Mouse (Mus musculus) neural tube, embryonic 13.5 days (tissue): ENCODE data around the gene Slc12a9. TPM values are rescaled to one million over a fixed set of nuclear protein-coding genes. Genes with fewer than 3 reads are reported as not detected.

ENCODE experiments used
- ATAC-seq: fragments of 200-750 bp; cut with Nextera tagmentation; 2 replicates; pipeline ENCODE4 v1.8.0; 2017; ENCODE audit warnings: low read depth, mild to moderate bottlenecking, moderate TSS enrichment, moderate library complexity
- H3K27ac ChIP-seq: fragments of 300-500 bp; sonication (generic); replicated peaks from 2 replicates; pipeline ENCODE4 v1.5.1; 2015; ENCODE audit warnings: moderate library complexity, mild to moderate bottlenecking, inconsistent platforms
- H3K27me3 ChIP-seq: fragments of 300-500 bp; sonication (generic); 2 replicates; pipeline ENCODE4 v1.6.1; 2015; ENCODE audit warnings: mild to moderate bottlenecking, inconsistent platforms
- H3K36me3 ChIP-seq: fragments of 300-500 bp; sonication (generic); 2 replicates; pipeline ENCODE4 v1.6.1; 2015; ENCODE audit warnings: mild to moderate bottlenecking, inconsistent platforms
- H3K4me1 ChIP-seq: fragments of 300-500 bp; sonication (generic); replicated peaks from 2 replicates; pipeline ENCODE4 v1.6.1; 2015; ENCODE audit warnings: inconsistent platforms
- H3K4me2 ChIP-seq: fragments of 300-500 bp; sonication (generic); 2 replicates; pipeline ENCODE4 v1.6.1; 2015; ENCODE audit warnings: inconsistent platforms, mild to moderate bottlenecking, moderate library complexity
- H3K4me3 ChIP-seq: fragments of 300-500 bp; sonication (generic); 2 replicates; pipeline ENCODE4 v1.5.1; 2015; ENCODE audit warnings: mild to moderate bottlenecking, inconsistent platforms
- H3K9ac ChIP-seq: fragments of 300-500 bp; sonication (generic); 2 replicates; pipeline ENCODE4 v1.6.1; 2015; ENCODE audit warnings: moderate library complexity, mild to moderate bottlenecking, inconsistent platforms
- H3K9me3 ChIP-seq: fragments of 300-500 bp; sonication (generic); 2 replicates; pipeline ENCODE4 v1.6.1; 2016; ENCODE audit warnings: inconsistent platforms
- WGBS: fragments of 180-500 bp; shearing (Covaris S2); methylation state at CpG from one replicate; pipeline ENCODE4 v1.1.7; 2015; 5-methylcytosine and 5-hydroxymethylcytosine counted together
- polyA plus RNA-seq: library from polyadenylated mRNA; unstranded; fragments of >200 nt; fragmentation: Nextera tagmentation; extraction: Ambion mirVana; gene quantifications from 2 replicates; pipeline ENCODE4 v1.2.1, GENCODE M21; 2015

The Slc12a9 gene
- polyA plus RNA-seq, 1 experiment from 2014 or later, result 27.4 TPM

- WGBS, result 24% methylated on average over 3 of the region's 3 CpGs
- Histone ChIP-seq H3K27me3 (no peaks in the 10 kb centered on the region), H3K4me2 (peak overlapping the region; percentile 85), H3K36me3 (peaks cover 61% of the 10 kb centered on the region), H3K27ac (no peak overlapping the region), H3K4me1 (peaks cover 53% of the 10 kb centered on the region), H3K9me3 (no peaks in the 10 kb centered on the region), H3K4me3 (peak overlapping the region; percentile 95), H3K9ac (peak overlapping the region; percentile 97)
- ATAC-seq, result no peak
These were observed 27.6 kb downstream of the Slc12a9 start for GRCm38 (mm10) chr5:137305822-137306221.

GRCm38 (mm10) chr5:137304816-137305215, 28.6 kb downstream of the Slc12a9 start:
- no peaks in the 10 kb centered on the region for H3K27me3 ChIP-seq
- H3K4me3 ChIP-seq, result peak overlapping the region; percentile 95
- peak overlapping the region; percentile 85 for H3K4me2 ChIP-seq
- peaks cover 61% of the 10 kb centered on the region for H3K36me3 ChIP-seq
- H3K4me1 ChIP-seq, result peaks cover 53% of the 10 kb centered on the region
- no peak overlapping the region for H3K27ac ChIP-seq
- no peak for ATAC-seq
- WGBS, result 15% methylated on average over 4 of the region's 4 CpGs
- no peaks in the 10 kb centered on the region for H3K9me3 ChIP-seq
- peak overlapping the region; percentile 97 for H3K9ac ChIP-seq

GRCm38 (mm10) chr5:137304165-137304564, 29.2 kb downstream of the Slc12a9 start:
- Histone ChIP-seq H3K36me3 (peaks cover 61% of the 10 kb centered on the region), H3K4me3 (no peak overlapping the region), H3K27ac (no peak overlapping the region), H3K4me2 (peak overlapping the region; percentile 85), H3K4me1 (peaks cover 53% of the 10 kb centered on the region), H3K9ac (peak overlapping the region; percentile 97; the same call in 1 of the 2 replicates), H3K9me3 (no peaks in the 10 kb centered on the region), H3K27me3 (no peaks in the 10 kb centered on the region)
- ATAC-seq, result no peak
- 73% methylated on average over 3 of the region's 3 CpGs for whole genome bisulfite sequencing

- Histone ChIP-seq H3K4me1 (peaks cover 53% of the 10 kb centered on the region), H3K9me3 (no peaks in the 10 kb centered on the region), H3K27ac (no peak overlapping the region), H3K27me3 (no peaks in the 10 kb centered on the region), H3K4me3 (no peak overlapping the region), H3K9ac (peak overlapping the region; percentile 97; the same call in 1 of the 2 replicates), H3K4me2 (no peak overlapping the region), H3K36me3 (peaks cover 61% of the 10 kb centered on the region)
- ATAC-seq, result no peak
- 94% methylated on average over 4 of the region's 4 CpGs for WGBS
These were observed 29.8 kb downstream of the Slc12a9 start for GRCm38 (mm10) chr5:137303609-137304008.

GRCm38 (mm10) chr5:137301253-137301652, 32.1 kb downstream of the Slc12a9 start:
- no peak for ATAC-seq
- Histone ChIP-seq H3K27me3 (no peaks in the 10 kb centered on the region), H3K4me1 (peaks cover 41% of the 10 kb centered on the region), H3K4me3 (no peak overlapping the region), H3K36me3 (peaks cover 81% of the 10 kb centered on the region), H3K4me2 (no peak overlapping the region), H3K9me3 (no peaks in the 10 kb centered on the region), H3K9ac (peak overlapping the region; percentile 8; the same call in 1 of the 2 replicates), H3K27ac (no peak overlapping the region)
- WGBS, result 78% methylated on average over 21 of the region's 21 CpGs

- Histone ChIP-seq H3K27me3 (no peaks in the 10 kb centered on the region), H3K36me3 (peaks cover 94% of the 10 kb centered on the region), H3K4me1 (peaks cover 32% of the 10 kb centered on the region), H3K9me3 (no peaks in the 10 kb centered on the region), H3K4me3 (no peak overlapping the region), H3K9ac (no peak overlapping the region), H3K27ac (no peak overlapping the region), H3K4me2 (no peak overlapping the region)
- WGBS, result 91% methylated on average over 7 of the region's 7 CpGs
- no peak for ATAC-seq
These were observed 34.2 kb downstream of the Slc12a9 start for GRCm38 (mm10) chr5:137299240-137299639.

GRCm38 (mm10) chr5:137297126-137297525, 36.3 kb downstream of the Slc12a9 start:
- no peak overlapping the region for H3K4me2 ChIP-seq
- H3K9me3 ChIP-seq, result no peaks in the 10 kb centered on the region
- H3K27ac ChIP-seq, result no peak overlapping the region
- no peak for ATAC-seq
- no peak overlapping the region for H3K4me3 ChIP-seq
- H3K9ac ChIP-seq, result no peak overlapping the region
- H3K36me3 ChIP-seq, result peaks cover 72% of the 10 kb centered on the region
- 90% methylated on average over 14 of the region's 14 CpGs for WGBS
- peaks cover 6% of the 10 kb centered on the region for H3K27me3 ChIP-seq
- H3K4me1 ChIP-seq, result peaks cover 33% of the 10 kb centered on the region

GRCm38 (mm10) chr5:137295712-137296111, 37.7 kb downstream of the Slc12a9 start:
- no peak for ATAC-seq
- H3K4me2 ChIP-seq, result 0 out of 2 replicates have a peak overlapping the region, but pooled peaks have one; percentile 100
- WGBS, result 94% methylated on average over 15 of the region's 15 CpGs

GRCm38 (mm10) chr5:137295296-137295695, 38.1 kb downstream of the Slc12a9 start:
- ATAC-seq, result no peak

More at GRCm38 (mm10) chr5:137295712-137296111, 37.7 kb downstream of the Slc12a9 start:
- Histone ChIP-seq H3K4me3 (no peak overlapping the region), H3K4me1 (peaks cover 27% of the 10 kb centered on the region), H3K27ac (no peak overlapping the region), H3K9ac (peak overlapping the region; percentile 82; the same call in 1 of the 2 replicates), H3K27me3 (peaks cover 19% of the 10 kb centered on the region), H3K9me3 (no peaks in the 10 kb centered on the region), H3K36me3 (peaks cover 58% of the 10 kb centered on the region)

GRCm38 (mm10) chr5:137294744-137295093, 38.7 kb downstream of the Slc12a9 start:
- Histone ChIP-seq H3K9ac (peak overlapping the region; percentile 82), H3K4me3 (peak overlapping the region; percentile 52), H3K27ac (peak overlapping the region; percentile 91), H3K4me1 (peaks cover 27% of the 10 kb centered on the region), H3K27me3 (peaks cover 29% of the 10 kb centered on the region), H3K36me3 (peaks cover 48% of the 10 kb centered on the region), H3K4me2 (peak overlapping the region; percentile 100), H3K9me3 (no peaks in the 10 kb centered on the region)
- 7% methylated on average over 18 of the region's 18 CpGs for WGBS
- peak; percentile 59 for ATAC-seq

More at GRCm38 (mm10) chr5:137295296-137295695, 38.1 kb downstream of the Slc12a9 start:
- peaks cover 54% of the 10 kb centered on the region for H3K36me3 ChIP-seq
- peaks cover 27% of the 10 kb centered on the region for H3K4me1 ChIP-seq
- peak overlapping the region; percentile 52 for H3K4me3 ChIP-seq
- peaks cover 23% of the 10 kb centered on the region for H3K27me3 ChIP-seq
- H3K27ac ChIP-seq, result peak overlapping the region; percentile 91; the same call in 1 of the 2 replicates
- peak overlapping the region; percentile 82 for H3K9ac ChIP-seq
- no peaks in the 10 kb centered on the region for H3K9me3 ChIP-seq
- WGBS, result 82% methylated on average over 9 of the region's 9 CpGs
- peak overlapping the region; percentile 100 for H3K4me2 ChIP-seq

- peak within 1 kb of the TSS; percentile 91 for H3K27ac ChIP-seq
- peaks cover 33% of the 10 kb centered on the region for H3K4me1 ChIP-seq
- peaks cover 35% of the 10 kb centered on the region for H3K27me3 ChIP-seq
- H3K4me2 ChIP-seq, result peak within 1 kb of the TSS; percentile 100
- peak within 1 kb of the TSS; percentile 52 for H3K4me3 ChIP-seq
- WGBS, result under 1% methylated on average over 52 of the region's 52 CpGs
- peak; percentile 97 for ATAC-seq
- H3K36me3 ChIP-seq, result peaks cover 42% of the 10 kb centered on the region
- H3K9ac ChIP-seq, result peak within 1 kb of the TSS; percentile 82
- no peaks in the 10 kb centered on the region for H3K9me3 ChIP-seq
These were observed 39.3 kb downstream of the Slc12a9 start, which contains the start of gene Ufsp1 for GRCm38 (mm10) chr5:137293839-137294743. TSS of gene Ufsp1 (plus strand) at chr5:137294629.

GRCm38 (mm10) chr5:137293282-137293681, 40.1 kb downstream of the Slc12a9 start:
- peak overlapping the region; percentile 100 for H3K4me2 ChIP-seq
- H3K9me3 ChIP-seq, result no peaks in the 10 kb centered on the region
- H3K27ac ChIP-seq, result peak overlapping the region; percentile 91
- peak overlapping the region; percentile 52 for H3K4me3 ChIP-seq
- WGBS, result 0% methylated on average over 14 of the region's 15 CpGs
- peak; percentile 2; the same call in 1 of the 2 replicates for ATAC-seq
- H3K4me1 ChIP-seq, result peaks cover 40% of the 10 kb centered on the region
- peak overlapping the region; percentile 82 for H3K9ac ChIP-seq
- peaks cover 42% of the 10 kb centered on the region for H3K27me3 ChIP-seq
- peaks cover 34% of the 10 kb centered on the region for H3K36me3 ChIP-seq
